Mouse (Mus musculus) ES-E14 (cell line): ENCODE results near the gene Sncg. TPM values are rescaled to one million over a fixed set of nuclear protein-coding genes. Genes with fewer than 3 reads are reported as not detected.
A peak's percentile ranks its signal among the peaks of the same experiment; 100 is the strongest.

ENCODE experiments used
- DNase-seq: peaks from one replicate; pipeline ENCODE4 v3.0.0-alpha.2; 2013; ENCODE audit warnings: low read depth, low spot score
- H3K27ac ChIP-seq: 2 replicates; pipeline ENCODE4 v1.5.1; 2012; ENCODE audit warnings: low read depth, mild to moderate bottlenecking, low read length, moderate library complexity, mixed read lengths; ENCODE audit not compliant: poor library complexity, insufficient read depth, severe bottlenecking
- H3K36me3 ChIP-seq: 2 replicates; pipeline ENCODE4 v1.6.1; 2012; ENCODE audit warnings: mild to moderate bottlenecking, low read length, moderate library complexity, mixed read lengths; ENCODE audit not compliant: control insufficient read depth, poor library complexity, insufficient read depth, severe bottlenecking
- H3K4me1 ChIP-seq, 2 experiments: fragments of 150-350 bp in 1 of 2; sonication (generic) in 1 of 2; 2 replicates each; pipeline ENCODE4 v1.6.1; 2012; ENCODE audit warnings: low read length in 2 of 2, mild to moderate bottlenecking in 1 of 2, mixed read lengths in 1 of 2; ENCODE audit not compliant: control insufficient read depth in 2 of 2, insufficient read depth in 2 of 2, poor library complexity in 1 of 2
- H3K4me3 ChIP-seq, 2 experiments: fragments of 150-350 bp in 1 of 2; sonication (generic) in 1 of 2; 2 replicates each; pipeline ENCODE4 v1.5.1; 2012; ENCODE audit warnings: low read length in 2 of 2, low read depth in 1 of 2, mild to moderate bottlenecking in 1 of 2, mixed read lengths in 1 of 2; ENCODE audit not compliant: insufficient read depth in 1 of 2, poor library complexity in 1 of 2, severe bottlenecking in 1 of 2
- H3K9ac ChIP-seq: 2 replicates; pipeline ENCODE4 v1.6.1; 2012; ENCODE audit warnings: low read depth, mild to moderate bottlenecking, low read length, mixed read lengths; ENCODE audit not compliant: poor library complexity, insufficient read depth, severe bottlenecking
- H3K9me3 ChIP-seq: fragments of 150-350 bp; sonication (generic); 2 replicates; pipeline ENCODE4 v1.6.1; 2012; ENCODE audit warnings: low read depth, mild to moderate bottlenecking, low read length; ENCODE audit not compliant: control insufficient read depth, insufficient read depth
- CHD2 ChIP-seq: IDR thresholded peaks from 2 replicates; pipeline ENCODE4 v1.6.1; 2014; ENCODE audit warnings: mild to moderate bottlenecking, low read depth, low read length, inconsistent platforms
- HCFC1 ChIP-seq: IDR thresholded peaks from 2 replicates; pipeline ENCODE4 v1.6.1; 2012; ENCODE audit warnings: low read length, inconsistent platforms, borderline replicate concordance; ENCODE audit not compliant: insufficient read depth
- MAFK ChIP-seq: IDR thresholded peaks from 2 replicates; pipeline ENCODE4 v1.6.1; 2014; ENCODE audit warnings: mild to moderate bottlenecking, low read depth, low read length, inconsistent platforms; ENCODE audit not compliant: insufficient read depth
- ZC3H11A ChIP-seq: IDR thresholded peaks from 2 replicates; pipeline ENCODE4 v1.6.1; 2012; ENCODE audit warnings: low read depth, mild to moderate bottlenecking, inconsistent platforms, low read length, borderline replicate concordance
- ZNF384 ChIP-seq: IDR thresholded peaks from 2 replicates; pipeline ENCODE4 v1.6.1; 2012; ENCODE audit warnings: low read depth, low read length, inconsistent platforms
- in situ Hi-C, 2 experiments: fragments of 600-800 bp; cut with MboI; formaldehyde crosslinking; loops; one replicate each; pipeline ENCODE4 v1.15.1; 2025; ENCODE audit warnings: low sequenced_read_pairs in 2 of 2, inconsistent platforms in 1 of 2; ENCODE audit not compliant: unreplicated experiment in 2 of 2
- total RNA-seq: library from RNA; depleted of rRNA; stranded (reverse); fragments of 300-350 nt; gene quantifications from 2 replicates; pipeline ENCODE4 v1.2.3, GENCODE M21; 2012

Sncg gene
- total RNA-seq, 1 experiment, result 3.9 TPM

- Histone ChIP-seq H3K4me3 (no peak overlapping the region), H3K9ac (no peak overlapping the region), H3K27ac (no peak overlapping the region), H3K9me3 (no peaks in the 10 kb centered on the region), H3K36me3 (peaks cover 4% of the 10 kb centered on the region), H3K4me1 (no peaks in the 10 kb centered on the region)
- in situ Hi-C loops, result loop anchor here in 1 of 2 experiments (25.0 kb wide), 1 partner anchor 314 kb away; the partner anchor contains the start of gene Anxa8
- peak; percentile 85 for DNase-seq
- TF ChIP-seq ZNF384 (peak; percentile 79; the same call in 1 of the 2 replicates), MAFK (no peak), ZC3H11A (peak; percentile 96), HCFC1 (peak; percentile 55; the same call in 1 of the 2 replicates)
Measured at GRCm38 (mm10) chr14:34401135-34401534, 26.5 kb upstream of the Sncg start.

- DNase-seq, result no peak
- Histone ChIP-seq H3K4me3 (no peak overlapping the region), H3K9ac (no peak overlapping the region), H3K9me3 (no peaks in the 10 kb centered on the region), H3K36me3 (peaks cover 4% of the 10 kb centered on the region; the same call in 1 of the 2 replicates), H3K27ac (no peak overlapping the region), H3K4me1 (no peaks in the 10 kb centered on the region)
- no peak for TF ChIP-seq MAFK
- no peak for TF ChIP-seq ZC3H11A
- in situ Hi-C loops, result loop anchor here in 1 of 2 experiments (25.0 kb wide), 1 partner anchor 313 kb away; the partner anchor contains the start of gene Anxa8
Measured at GRCm38 (mm10) chr14:34400021-34400420, 25.4 kb upstream of the Sncg start.

DNA sequence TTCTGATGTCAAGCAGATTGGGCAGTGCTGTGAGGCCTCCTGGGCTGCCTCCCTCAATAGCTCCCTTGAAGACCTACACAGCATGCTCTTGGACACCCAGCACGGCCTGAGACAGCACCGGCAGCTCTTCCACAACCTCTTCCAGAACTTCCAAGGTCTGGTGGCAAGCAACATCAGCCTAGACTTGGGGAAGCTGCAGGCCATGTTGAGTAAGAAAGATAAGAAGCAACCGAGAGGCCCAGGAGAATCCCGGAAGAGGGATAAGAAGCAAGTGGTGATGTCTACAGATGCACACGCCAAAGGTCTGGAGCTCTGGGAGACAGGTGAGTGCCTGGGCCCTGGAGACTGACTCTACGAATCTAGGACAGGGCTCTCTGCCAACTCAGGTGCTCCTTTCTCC lies 24.7 kb upstream of the Sncg start:
- Histone ChIP-seq H3K9ac (peak overlapping the region; percentile 9; the same call in 1 of the 2 replicates), H3K9me3 (no peaks in the 10 kb centered on the region), H3K36me3 (peaks cover 4% of the 10 kb centered on the region; the same call in 1 of the 2 replicates), H3K4me3 (peak overlapping the region; percentile 43 to 56; a peak in 2 of 4 replicates), H3K4me1 (no peaks in the 10 kb centered on the region), H3K27ac (no peak overlapping the region)
- DNase-seq, result no peak
- TF ChIP-seq HCFC1, result no peak
- no peak for TF ChIP-seq ZC3H11A
- no peak for TF ChIP-seq ZNF384
- no peak for TF ChIP-seq MAFK
- TF ChIP-seq CHD2, result no peak
- in situ Hi-C loops, result loop anchor here in 1 of 2 experiments (10.0 kb wide), 1 partner anchor 314 kb away; the partner anchor contains the start of gene Anxa8

DNA sequence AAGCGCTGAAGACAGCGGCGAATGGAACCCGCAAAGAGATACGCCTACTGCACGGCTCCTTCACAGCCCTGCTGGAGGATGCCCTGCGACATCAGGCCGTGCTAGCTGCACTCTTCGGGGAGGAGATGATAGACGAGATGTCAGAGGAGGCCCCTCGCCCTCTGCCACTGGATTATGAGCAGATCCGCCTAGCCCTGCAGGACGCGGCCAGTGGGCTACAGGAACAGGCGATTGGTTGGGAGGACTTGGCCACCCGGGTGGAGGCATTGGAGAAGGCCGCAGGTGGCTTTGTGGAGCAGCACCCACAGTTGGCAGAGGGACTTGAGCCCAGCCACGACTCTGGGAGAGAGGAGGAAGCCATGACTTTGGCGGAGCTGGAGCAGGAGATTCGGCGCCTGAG lies 24.3 kb upstream of the Sncg start:
- Histone ChIP-seq H3K9me3 (no peaks in the 10 kb centered on the region), H3K9ac (peak overlapping the region; percentile 9), H3K36me3 (peaks cover 4% of the 10 kb centered on the region; the same call in 1 of the 2 replicates), H3K4me3 (peak overlapping the region; percentile 43 to 56), H3K4me1 (no peaks in the 10 kb centered on the region), H3K27ac (no peak overlapping the region)
- TF ChIP-seq ZNF384, result no peak
- no peak for TF ChIP-seq HCFC1
- no peak for TF ChIP-seq MAFK
- no peak for TF ChIP-seq CHD2
- no peak for TF ChIP-seq ZC3H11A
- in situ Hi-C loops, result loop anchor here in 1 of 2 experiments (10.0 kb wide), 1 partner anchor 314 kb away; the partner anchor contains the start of gene Anxa8
- no peak for DNase-seq

GRCm38 (mm10) chr14:34397871-34398270 lies 23.3 kb upstream of the Sncg start:
- Histone ChIP-seq H3K27ac (no peak overlapping the region), H3K9me3 (no peaks in the 10 kb centered on the region), H3K4me1 (no peaks in the 10 kb centered on the region), H3K9ac (no peak overlapping the region), H3K4me3 (no peak overlapping the region), H3K36me3 (peaks cover 4% of the 10 kb centered on the region; the same call in 1 of the 2 replicates)
- no peak for DNase-seq
- TF ChIP-seq ZC3H11A, result no peak
- TF ChIP-seq ZNF384, result no peak
- no peak for TF ChIP-seq CHD2
- TF ChIP-seq HCFC1, result no peak
- no peak for TF ChIP-seq MAFK
- in situ Hi-C loops, result loop anchor here in 1 of 2 experiments (10.0 kb wide), 1 partner anchor 313 kb away; the partner anchor contains the start of gene Anxa8
